Mouse (Mus musculus) lung, adult 2 months (tissue): Measurements from ENCODE around the gene Taok3.

Source experiments
- CTCF ChIP-seq: fragments of 200-500 bp; IDR thresholded peaks from 2 replicates; pipeline ENCODE4 v1.5.1; 2011; ENCODE audit warnings: mild to moderate bottlenecking, low read length, control low read depth; ENCODE audit not compliant: insufficient read depth
- POLR2A ChIP-seq: fragments of 200-500 bp; IDR thresholded peaks from 2 replicates; pipeline ENCODE4 v1.6.1; 2011; ENCODE audit warnings: low read depth, mild to moderate bottlenecking, control low read depth, low read length, borderline replicate concordance; ENCODE audit errors: extremely low read depth

- TF ChIP-seq CTCF (no peak), POLR2A (no peak)
These were observed 62.5 kb downstream of the Taok3 start for GRCm38 (mm10) chr5:117182411-117182810.
